Mouse (Mus musculus) urinary bladder, postnatal 25 days (tissue): ENCODE measurements at regions not wholly inside any gene's neighbourhood (a gene's known extent, or its start where the extent isn't known, plus 50 kb on each side); places are given as distances from the start of the nearest gene placed in this dataset.

Source experiments
- DNase-seq: peaks from one replicate; pipeline ENCODE4 v3.0.0; 2022; ENCODE audit warnings: low spot score

- DNase-seq, result no peak
Observed at GRCm38 (mm10) chr6:50713297-50713696, 59.1 kb upstream of the Npvf start.

DNA sequence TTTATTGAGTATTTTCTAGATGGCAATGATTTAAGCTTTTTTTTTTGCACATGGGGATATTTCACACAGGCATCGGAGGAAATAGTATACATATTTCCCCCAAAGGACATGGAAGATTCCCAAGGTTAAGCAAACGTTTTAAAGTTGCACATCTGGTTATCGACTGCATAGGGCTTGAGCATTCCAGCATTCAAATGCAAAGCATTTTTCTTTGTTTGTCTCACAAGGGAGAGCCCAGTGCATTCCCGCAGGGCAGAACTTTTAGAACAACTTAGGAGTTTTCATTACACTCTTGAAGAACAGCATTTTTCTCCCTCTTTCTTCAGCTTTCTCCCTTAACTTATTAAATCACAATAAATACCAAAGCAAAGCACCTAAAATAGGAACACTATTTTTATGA is 64.4 kb upstream of the Npvf start:
- DNase-seq, result no peak

DNA sequence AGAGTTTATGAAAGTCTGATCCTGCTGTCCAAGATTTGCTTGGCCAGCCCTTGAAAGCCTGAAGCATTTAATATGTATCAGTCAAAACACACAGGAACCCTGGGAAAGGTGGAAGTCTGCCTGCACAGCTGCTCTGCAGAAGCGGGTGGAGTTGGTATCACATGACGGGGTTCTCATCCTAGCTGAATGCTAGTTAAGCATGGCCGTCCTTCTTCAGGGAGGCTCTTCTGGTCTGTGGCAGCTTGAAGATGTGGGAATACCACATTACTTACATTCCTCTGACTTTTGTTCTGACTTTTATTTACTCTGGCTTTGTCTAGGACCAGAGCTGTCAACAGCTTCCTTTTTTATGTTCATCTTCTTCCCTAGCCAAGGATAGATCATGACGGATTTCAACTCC is 66.1 kb upstream of the Npvf start:
- no peak for DNase-seq

DNA sequence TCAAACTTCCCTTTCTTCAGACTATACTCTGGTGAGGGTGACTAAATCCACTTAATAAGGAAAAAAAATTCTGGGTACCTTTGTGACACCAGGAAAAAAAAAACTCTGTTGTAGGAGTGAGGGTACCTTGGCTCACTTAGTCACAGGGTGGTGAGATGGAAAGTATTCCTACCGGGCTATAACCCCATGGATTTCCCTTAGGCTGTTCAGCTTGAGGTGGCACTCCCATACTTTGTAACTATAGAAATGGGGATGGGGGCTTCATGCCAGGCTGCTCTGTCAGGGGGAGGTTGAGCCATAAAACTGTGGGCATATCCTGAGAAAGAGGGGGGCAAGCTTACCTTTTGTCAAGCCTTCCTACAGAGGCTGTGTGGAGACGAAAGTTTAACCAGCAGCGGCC is 71.4 kb upstream of the Npvf start:
- no peak for DNase-seq

DNA sequence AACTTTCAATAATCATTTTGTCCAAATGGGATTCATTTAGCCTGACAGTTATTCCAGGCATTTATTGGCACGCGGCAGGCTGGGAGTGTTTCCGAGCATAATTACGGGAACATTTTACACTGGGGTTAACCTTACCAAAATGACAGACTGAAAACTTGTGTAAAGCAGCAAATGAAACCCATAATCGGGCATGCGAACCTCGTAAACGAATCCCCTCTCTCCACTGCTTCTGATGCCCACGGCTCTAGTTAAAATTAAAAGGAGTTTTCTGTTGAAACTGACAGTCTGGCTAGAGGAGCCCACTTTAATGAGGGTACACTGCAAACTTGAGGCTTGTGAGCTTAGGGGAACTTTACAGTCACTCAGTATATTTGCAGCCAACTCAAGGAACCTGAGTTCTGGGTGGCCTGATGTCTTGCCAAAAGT is 71.9 kb upstream of the Npvf start:
- no peak for DNase-seq

DNA sequence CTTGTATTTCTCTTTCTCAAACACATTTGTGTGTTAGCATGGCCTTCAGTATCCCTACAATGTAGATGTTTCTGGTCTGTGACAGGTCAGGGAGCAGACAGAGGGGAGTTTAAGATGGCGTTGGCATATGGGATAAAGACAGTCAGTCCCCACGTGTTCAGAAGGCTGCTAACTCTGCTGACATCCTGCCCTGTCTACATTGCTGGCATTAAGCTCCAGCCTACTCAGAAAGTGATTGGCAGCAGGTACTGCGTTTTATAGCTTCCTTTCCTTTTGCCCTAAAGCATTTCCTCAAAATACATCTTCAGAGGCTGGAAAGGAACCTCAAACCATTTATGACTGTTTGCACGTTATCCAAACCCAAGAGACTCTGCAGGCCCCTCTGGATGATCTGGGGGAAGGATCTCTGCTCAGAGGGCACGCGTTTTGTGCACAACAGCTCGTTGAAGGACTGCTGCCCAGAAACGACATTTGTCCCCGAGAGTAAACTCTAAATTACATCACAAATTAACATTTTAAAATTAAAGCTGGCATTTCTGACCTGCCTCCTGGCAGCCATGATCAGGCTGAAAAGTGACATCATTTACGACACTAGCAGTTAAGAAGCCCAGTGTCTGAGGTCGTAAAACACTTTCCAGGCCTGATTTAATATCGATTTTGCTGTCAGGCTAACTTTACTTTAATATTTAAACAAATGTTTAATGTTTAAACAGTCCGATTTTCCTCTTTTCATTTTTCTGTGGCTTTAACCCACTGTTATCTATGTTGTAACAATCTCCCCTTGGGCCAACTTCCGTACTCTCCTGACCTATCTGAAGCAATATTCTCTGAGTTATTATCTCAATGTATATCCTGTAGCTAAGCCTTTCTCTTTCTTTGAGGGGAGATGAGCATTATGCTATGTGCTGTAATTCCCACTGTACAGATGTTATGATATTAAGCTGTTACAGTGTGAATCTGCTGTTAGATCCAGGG is 76.8 kb upstream of the Npvf start:
- no peak for DNase-seq

GRCm38 (mm10) chr6:50734701-50735100 is 80.5 kb upstream of the Npvf start:
- DNase-seq, result no peak

DNA sequence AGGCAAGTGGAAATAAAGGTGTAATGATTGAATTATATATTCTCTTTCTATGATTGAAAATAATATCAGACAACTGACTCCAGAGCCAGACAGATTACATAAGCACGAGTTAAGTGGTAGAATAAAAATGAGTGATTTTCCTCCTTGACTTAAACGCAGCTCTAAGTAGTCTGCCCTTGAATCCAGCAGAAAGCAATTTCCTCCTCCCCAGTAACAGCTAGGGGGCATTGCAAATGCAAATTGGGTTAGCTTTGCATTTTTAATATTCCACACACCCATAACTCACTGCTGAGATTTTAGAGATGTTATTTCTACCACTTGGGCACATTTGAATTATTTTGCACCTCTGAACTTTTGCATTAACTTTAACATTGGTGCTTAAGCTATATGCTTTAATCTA is 81.6 kb upstream of the Npvf start:
- no peak for DNase-seq

GRCm38 (mm10) chr6:50742009-50742408 is 87.8 kb upstream of the Npvf start:
- DNase-seq, result no peak

DNA sequence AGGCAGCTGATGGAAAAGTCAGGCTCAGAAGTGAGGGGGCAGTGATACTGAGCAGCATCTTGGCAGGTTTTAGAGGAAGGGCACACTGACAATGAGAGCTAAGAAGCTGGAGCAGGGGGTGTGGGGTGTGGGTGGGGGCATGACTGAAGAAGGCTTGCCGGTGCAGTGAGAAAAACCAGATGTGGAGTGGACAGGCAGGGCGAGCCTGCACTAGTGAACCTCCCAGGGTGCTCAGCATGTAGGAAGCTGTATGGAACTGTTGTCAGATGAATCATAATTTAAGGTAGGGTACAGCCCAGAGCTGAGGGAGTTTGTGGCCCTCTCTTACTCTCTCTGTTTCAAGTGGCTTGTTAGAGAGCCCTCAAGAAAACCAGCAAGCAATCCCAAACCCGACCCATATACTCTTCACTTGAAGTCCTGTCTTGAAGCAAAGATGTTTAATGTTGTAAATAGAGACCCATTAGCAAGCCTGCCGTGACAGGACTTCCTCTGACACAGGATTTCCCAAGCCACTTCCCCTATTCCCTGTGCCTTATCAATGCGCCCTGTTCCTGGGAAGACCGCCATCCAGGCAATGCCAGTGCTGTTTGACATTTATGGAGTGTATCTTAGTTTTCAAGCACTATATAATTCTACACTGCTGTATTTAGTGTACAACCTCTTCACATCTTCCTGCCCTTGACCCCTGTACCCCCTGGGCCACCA is 90.4 kb upstream of the Npvf start:
- DNase-seq, result no peak

GRCm38 (mm10) chr6:50753151-50753550 is 98.9 kb upstream of the Npvf start:
- no peak for DNase-seq

DNA sequence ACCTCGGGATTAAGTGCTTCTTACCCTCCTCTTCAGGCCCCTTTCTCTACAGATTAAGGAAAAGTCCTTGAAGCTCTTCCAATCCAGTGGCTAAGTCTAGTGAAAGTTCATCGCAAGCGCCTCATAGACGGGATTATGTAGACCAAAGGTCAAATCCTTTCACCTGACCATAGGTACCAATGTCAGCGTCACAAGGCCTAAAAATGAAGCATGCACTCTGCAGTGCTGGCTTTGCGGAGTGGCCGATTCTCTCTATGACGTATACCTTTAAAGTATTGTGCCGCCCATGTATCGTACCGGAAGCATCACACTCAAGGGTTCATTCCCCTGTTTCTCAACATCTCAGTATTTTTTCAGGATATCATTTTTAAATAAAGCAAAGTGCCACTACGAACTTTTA is 100.5 kb upstream of the Npvf start:
- DNase-seq, result no peak

GRCm38 (mm10) chr6:50760367-50760766 is 106.1 kb upstream of the Npvf start:
- DNase-seq, result no peak

GRCm38 (mm10) chr6:50763121-50763520 is 108.9 kb upstream of the Npvf start:
- DNase-seq, result no peak

- DNase-seq, result no peak
Observed at GRCm38 (mm10) chr6:50766442-50766915, 112.2 kb upstream of the Npvf start.

DNA sequence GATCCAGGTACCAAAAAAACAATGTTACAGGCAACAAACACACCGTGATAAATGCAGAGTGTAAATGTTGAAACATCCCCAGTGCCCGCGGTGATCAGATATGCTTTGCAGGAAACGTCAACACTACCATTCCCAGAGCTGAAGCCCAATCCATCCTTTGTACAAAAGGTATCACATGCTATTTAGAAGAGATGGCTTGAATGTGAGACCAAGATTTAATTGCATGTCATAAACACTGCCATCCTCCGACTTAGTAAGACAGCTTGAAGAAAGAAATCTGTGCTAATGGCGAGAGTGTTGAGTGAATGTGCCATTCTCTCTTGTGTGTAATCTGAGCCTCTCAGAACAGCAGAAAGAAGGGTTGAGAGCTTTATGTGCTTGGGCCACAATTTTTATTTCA is 112.9 kb upstream of the Npvf start:
- DNase-seq, result no peak

GRCm38 (mm10) chr6:50767827-50768226 is 113.6 kb upstream of the Npvf start:
- no peak for DNase-seq

DNA sequence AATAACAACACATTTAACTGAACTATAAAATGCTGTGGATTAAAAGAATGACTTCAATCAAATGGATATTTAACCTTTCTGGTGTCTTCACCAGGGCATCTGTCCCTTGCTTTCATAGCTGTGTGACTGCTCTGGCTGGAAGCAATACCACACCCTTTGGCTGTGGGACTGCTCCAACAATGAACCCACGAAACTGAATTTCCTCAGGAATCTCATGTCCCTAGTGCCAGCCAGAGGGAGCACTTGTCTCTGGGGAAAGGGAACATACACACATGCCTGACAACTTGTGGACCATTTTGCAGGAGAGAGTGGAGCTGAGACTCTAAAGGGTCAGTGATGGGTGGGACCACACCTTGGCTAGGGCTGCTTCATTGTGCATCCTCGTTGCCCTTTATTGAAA is 114.9 kb upstream of the Npvf start:
- no peak for DNase-seq

GRCm38 (mm10) chr6:50770481-50770880 is 116.2 kb upstream of the Npvf start:
- no peak for DNase-seq

DNA sequence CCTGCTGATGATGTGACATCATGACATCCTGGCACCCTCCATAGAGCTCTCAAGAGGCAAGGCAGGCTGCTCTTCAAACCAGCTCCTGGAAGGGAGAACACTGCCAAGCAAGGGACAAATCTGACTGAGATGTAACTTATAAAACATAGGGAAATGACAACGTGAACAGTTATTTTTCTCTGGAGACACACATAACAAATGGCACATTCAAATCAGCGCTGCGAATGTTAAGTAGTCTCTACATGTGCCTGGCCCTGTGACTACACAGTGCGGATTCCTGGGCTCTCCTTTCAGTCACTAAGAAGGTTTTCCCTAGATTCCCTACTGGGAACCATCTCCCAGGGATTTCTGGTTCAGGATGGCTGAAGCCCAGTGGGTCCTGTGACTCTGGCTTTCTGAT is 121.4 kb upstream of the Npvf start:
- no peak for DNase-seq

DNA sequence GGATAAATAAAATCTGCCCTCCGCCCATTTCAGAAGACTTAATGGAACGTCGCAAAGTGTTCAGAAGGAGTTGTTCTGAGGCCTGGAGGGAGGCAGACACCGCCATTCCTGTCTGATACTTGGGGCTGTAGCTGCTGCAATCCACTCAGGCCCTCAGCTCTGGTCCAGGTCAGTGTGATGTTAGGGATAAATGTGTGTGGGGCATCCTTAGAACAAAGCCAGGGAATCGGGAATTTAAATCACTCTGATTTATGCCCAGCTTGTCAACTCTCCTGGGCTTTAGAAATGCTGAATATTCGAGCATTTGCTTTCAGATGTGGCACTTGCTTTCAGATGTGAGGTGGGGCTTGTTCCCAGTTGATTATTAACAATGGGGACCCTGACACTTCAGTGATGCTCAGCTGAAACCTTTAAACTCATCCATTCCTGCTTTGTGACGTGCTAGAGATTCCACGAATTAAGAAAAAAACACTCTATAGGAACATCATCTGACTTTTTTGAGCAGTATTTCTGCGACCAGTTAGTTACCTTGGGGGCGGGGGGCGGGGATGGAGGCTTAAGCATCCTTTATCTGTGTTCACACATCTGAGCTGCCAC is 122.1 kb upstream of the Npvf start:
- DNase-seq, result no peak

DNA sequence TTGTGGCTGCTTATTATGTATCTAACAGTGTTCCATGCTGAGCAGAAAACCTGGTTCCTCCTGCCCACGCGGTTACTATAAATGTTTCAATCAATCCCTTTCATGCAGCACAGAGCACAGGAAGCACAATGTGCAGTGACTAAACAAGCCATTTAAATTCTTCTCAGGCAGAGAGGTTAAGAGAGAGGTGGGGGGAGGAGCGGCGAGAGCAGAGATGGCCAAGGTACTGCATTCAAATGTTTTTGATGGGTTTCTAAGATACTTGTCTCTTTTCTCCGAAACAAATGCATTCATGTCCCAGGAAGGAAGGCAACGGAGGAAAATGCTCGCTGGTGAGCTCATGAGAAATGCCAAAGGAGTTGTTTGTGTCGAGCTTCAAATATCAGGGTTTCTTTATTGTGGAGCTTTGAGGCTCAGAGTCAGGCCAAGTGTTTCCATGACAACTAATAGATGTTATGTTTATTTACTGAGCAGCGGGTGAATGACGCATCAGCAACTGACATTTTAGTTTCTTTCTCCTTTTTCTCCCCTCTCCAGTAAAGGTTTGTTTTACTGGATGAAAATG is 122.8 kb upstream of the Npvf start:
- DNase-seq, result no peak

DNA sequence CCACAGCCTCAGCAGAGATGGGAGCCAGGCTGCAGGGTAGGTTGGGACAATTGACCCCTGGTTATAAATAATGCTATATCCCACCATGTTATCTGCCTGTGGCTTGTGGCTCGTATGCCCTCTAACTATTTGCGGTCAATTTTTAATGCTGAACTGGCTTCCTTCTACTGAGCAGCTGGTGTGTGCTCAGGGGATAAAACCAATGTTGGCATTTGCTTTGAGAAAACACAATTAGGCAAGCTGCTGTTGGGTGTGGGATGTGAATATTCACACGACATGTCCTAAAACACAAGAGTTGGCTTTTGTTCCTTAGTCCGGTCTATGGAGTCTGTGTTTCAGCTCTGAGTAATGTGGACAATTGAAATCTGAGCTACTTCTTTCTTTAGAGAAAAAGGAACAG is 123.6 kb upstream of the Npvf start:
- no peak for DNase-seq
